Mouse (Mus musculus): ENCODE measurements at regions not wholly inside any gene's neighbourhood (a gene's known extent, or its start where the extent isn't known, plus 50 kb on each side); places are given as distances from the start of the nearest gene placed in this dataset.

DNA sequence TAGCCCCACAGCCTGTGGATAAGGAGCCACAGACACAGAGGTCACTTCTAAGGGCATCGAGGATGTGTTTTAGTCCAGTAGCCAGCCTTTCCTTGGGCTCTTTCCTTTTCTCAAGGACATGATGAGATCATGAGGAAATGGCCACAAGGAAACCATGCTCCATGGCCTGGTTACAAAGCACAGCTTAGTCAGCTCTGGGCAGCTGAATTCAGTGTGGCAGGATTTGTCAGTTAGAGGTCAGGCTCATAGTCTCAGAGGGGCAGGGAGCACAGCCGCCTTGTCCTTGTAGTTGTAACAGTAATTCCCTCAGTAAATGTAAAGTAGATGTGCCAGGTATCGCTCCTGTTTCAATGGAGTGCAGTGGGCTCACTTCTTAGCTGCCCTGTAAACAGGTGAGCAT is 111.7 kb upstream of the Vangl1 start:
- no peak for DNase-seq (ENCODE audit: extremely low read depth, low read depth)

DNA sequence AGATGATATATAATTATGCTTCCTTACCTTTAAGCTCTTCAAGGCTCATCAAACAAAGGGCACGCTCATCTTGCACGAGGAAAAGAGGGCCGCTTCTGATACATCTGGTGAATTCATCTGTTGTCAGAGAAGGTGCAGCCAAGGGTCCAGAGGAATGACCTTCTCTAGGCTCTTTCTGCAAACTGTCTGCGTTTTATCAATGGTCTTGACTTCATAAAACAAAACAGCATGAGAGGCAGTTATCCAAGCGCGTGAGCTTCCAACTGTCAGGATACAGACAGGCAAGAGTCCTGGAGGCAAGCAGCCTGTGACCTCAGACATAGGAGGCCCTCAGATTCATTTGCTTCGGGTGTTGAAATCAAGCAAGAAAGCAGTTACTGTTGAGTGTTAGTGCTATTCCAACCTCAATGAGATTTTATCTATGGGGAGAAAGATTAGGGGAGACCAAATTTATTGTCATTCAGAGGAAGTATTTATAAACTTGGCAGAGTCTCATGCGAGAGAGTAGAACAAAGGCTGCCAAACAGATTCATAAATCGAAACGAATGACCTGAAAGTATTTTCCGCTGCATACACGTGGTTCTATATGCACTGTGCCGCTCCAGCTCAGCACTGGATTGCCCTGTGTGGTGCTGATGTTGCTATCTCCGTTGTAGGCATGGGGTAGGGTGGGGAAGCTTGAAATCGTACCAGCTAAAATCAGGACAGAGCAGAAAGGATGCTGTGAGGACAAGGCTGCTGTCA is 107.2 kb upstream of the Vangl1 start:
- no peak for DNase-seq (ENCODE audit: extremely low read depth, low read depth)

DNA sequence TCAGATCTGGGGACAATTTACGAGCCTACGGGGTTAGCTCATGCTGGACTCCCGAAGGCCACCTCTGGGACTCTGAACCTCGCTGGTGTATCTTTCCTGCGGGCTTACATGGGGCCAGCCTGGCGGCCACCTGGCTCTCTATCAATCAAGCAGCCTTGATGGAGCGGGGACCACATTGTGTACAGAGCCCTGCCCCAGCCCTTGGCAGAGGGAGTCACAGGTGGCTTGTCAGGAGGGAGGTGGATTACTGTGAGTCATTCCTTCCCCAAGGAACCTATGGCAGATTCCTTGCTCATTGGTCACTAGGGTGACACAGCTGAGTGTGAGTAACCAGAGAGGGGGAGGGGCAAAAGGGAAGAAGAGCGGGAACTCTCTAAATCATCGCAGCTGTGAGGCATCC is 105.8 kb upstream of the Vangl1 start:
- DNase-seq (ENCODE audit: extremely low read depth, low read depth) = no peak

DNA sequence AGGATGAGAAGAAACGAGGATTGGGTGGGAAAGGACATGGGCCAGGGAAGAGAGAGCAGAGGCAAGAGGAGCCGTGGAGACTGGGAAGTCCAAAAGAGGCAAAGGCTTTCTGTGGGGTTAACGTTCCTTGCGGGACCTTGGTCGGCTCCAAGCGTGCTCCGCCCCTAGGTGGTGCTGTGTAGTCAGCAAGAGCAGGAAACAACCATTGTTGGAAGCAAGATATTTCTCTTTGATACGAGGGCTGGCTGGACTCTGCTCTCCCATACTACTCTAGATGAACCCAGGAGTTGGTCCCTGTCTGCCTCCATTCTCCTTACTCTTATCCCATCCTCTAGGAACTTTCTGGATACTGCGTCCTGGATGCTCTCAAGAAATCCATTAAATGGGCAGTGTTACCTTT is 105.3 kb upstream of the Vangl1 start:
- no peak for DNase-seq (ENCODE audit: extremely low read depth, low read depth)

DNA sequence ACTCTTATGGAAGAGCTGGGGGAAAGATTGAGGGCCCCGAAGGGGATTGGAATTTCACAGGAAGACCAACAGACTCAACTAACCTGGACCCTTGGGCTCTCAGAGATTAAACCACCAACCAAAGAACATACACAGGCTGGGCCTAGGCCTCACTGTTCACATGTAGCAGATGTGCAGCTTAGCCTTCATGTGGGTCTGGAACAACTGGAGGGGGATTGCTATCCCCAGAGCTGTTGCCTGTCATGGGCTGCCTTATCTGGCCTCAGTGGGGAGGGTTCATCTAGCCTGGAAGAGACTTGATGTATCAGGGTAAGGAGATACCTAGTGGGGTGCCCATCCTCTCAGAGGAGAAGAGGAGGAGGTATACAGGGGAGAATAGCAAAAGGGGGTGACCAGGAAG is 103.2 kb upstream of the Vangl1 start:
- DNase-seq (ENCODE audit: extremely low read depth, low read depth) = no peak

DNA sequence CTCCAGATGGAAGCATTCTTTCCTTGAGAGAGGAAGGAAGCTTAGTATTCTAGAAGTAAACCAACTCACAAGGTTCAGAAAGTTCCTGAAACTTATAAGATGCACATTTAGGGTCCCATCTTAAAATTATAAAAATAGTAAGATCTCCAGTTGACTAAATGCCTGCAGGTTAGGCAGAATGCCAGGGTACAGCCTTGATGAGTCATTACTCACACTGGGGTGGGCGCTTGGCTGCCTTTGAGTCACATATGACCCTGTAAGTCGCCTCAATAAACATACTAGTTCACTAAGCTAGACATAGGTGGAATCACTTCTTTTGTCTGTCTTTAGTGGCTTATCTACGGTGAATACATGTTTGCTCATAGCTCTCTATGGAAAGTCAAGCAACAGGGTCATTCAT is 87.9 kb upstream of the Vangl1 start:
- no peak for DNase-seq (ENCODE audit: extremely low read depth, low read depth)

DNA sequence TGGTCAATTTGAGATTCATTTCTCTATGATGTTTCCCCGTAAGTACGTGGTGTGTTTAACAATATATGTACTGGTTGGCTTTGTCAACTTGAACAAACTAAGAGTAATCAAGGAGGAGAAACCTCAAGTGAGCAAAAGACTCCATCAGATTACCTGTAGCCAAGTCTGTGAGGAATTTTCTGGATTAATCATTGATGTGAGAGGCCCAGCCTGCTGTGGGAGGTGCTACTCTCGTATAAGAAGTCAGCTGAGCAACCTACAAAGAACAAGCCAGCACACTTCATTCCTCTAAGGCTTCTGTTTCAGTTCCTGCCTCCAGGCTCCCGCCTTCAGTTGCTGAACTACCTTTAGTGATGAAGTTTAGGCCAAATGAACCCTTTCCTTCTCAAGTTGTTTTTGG is 77.5 kb upstream of the Vangl1 start:
- no peak for DNase-seq (ENCODE audit: extremely low read depth, low read depth)

DNA sequence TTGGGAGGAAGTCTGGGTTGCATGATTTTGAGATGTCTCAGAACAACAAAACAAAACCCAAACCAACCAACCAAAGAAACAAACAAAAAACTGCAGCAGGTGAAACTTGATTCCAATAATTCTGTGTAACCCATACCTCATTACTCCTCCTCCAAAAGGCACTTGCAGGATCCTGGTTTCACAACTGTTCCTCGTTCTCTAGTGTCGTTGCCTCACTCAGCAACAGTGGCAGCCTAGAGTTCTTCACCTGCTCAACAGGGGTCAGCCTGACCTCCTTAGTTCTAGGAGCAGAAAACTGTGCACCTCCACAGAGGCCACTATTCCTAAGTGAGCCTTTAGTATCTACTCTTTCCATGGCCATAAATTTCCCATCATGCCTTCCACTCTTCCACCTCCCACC is 72.3 kb upstream of the Vangl1 start:
- DNase-seq (ENCODE audit: extremely low read depth, low read depth) = no peak

DNA sequence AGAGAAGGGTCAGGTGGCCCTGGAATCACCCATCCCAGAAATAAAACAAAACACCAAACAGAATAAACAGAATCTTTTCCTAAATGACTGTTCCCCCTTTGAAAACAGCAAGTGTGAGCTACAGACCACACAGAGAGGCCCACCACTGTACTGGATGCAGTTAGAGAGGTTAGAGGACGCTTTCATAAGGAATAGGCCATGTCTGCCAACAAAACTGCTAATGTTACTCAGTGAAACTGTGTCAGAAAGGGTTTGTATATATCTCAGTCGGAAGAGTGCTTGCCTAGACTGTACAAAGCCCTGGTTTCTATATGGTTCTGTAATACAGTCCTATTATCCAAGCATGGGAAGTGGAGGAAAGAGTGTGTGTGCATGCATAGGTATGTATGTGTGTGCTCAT is 71.8 kb upstream of the Vangl1 start:
- no peak for DNase-seq (ENCODE audit: extremely low read depth, low read depth)

DNA sequence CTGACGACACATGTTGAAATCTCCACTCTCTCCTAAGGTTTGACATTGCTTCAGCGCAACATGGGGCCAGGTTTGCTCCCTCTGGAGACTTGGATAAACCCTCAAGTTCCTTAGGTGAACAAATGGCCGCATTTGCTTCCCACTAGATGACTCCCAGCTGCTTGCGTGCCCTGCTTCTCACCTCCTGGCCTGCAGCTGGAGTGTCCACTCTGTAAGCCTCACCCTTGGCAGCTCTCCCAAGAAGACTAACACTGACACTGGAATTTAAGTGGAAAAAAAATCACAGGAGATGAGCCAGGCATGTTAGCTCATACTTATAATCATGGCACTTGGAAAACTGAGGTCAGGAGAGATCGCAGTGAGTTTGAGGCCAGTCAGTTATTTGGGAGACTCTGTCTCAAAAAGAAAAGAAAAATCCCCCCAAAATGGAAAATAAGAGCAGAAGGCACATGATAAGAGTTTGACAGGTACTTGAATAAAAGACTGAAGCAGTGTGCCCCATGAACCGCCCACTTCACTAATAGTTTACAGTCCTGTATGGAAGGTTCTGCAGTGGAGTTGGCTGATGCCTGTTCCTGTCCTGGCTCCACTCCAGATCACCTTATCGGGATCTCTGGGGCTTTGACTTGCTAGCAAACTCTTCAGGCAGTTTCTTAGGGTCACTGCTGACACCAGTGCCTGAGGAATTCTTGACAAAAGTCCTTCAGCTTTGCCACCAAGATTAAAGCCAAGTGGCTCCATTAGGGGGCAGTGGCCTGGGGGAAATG is 70.9 kb upstream of the Vangl1 start:
- no peak for DNase-seq (ENCODE audit: extremely low read depth, low read depth)

DNA sequence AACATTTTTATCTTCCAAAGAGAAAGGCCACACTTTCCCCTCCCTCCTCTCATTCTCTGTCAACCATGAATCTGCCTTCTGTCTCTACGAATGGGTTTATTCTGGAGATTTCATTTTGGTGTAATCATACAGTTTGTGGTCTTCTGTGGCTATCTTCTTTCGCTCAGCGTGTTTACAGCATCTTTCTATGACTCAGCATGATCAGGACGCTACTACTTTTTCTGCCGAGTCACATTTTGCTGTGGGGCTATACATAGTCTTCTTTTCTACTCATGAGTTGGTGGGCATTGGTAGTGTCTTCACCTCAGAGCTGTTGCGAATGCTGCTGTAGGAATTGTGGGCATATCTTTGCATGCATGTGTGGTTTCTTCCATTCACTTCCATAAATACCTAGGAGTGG is 66.3 kb upstream of the Vangl1 start:
- peak; percentile 9 for DNase-seq (ENCODE audit: extremely low read depth, low read depth)

DNA sequence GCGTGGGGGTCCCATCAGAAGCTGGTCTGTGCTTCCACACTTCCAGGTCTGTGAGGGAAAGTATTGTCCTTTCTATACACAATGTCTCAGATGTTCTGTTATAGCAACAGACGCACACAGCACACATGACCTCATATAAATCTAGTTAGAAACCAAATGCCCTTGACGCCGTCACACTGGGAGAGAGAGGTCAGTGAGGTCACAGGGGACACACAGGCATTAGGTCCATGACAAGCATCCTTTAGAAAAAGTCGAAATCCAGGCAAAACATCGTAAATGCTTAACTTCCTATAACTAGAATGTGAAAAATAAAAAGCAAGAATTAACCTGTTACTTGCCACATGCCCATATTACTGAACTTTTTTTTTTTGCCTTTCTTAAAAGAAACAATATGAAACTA is 65.8 kb upstream of the Vangl1 start:
- DNase-seq (ENCODE audit: extremely low read depth, low read depth) = no peak

DNA sequence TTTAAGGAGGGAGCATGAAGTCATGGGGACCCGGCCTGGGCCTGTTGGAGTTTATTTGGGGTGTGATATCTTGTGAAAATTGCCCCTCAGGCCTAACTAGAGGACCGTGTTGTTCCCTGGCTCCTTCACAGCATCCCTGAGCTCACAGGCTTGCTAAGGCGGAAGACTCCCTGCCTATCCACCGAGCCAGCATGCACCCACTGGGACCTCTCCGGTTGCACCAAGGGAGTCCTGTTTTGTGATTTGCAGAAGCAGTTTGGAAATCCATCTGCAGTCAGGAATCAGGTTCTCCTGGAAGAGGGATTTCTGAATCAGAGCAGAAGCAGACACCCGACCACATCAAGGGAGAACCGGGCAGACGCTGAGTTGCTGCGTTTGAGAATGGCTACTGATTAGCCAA is 61.6 kb upstream of the Vangl1 start:
- DNase-seq (ENCODE audit: extremely low read depth, low read depth) = no peak

DNA sequence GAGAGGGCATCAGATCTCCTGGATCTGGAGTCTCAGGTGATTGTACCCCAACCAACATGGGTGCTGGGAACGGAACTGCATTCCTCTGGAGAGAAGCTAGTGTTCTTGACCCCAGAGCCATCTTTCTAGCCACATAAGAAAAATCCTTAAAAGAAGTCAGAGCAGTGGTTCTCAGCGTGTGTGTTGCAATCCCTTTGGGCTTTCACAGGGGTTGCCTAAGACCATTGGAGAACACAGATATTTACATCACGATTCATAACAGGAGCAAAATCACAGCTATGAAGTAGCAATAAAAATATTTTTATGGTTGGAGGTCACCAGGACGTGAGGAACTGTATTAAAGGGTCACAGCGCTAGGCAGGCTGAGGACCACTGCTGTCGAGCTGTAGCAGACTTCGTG is 60.7 kb upstream of the Vangl1 start:
- no peak for DNase-seq (ENCODE audit: extremely low read depth, low read depth)

DNA sequence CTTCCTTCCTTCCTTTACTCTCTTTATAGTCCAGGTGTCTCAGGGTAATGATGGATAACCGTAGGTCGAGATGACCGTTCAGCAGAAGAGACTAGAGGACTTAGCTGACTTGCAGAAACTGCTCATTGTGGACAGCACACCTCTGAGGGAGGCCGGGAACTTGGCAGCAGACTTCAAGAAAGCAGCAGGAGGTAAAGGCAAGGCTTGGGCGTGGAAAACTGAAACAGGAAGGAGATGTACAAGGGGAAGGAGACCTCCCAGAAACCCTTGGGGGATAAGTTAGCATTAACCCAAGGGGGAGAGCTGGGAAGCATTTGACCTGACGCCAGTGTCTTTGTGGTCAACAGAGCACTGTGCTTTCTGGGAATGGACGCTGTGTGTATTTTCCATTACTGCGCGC is 58.8 kb upstream of the Vangl1 start:
- DNase-seq (ENCODE audit: extremely low read depth, low read depth) = no peak

DNA sequence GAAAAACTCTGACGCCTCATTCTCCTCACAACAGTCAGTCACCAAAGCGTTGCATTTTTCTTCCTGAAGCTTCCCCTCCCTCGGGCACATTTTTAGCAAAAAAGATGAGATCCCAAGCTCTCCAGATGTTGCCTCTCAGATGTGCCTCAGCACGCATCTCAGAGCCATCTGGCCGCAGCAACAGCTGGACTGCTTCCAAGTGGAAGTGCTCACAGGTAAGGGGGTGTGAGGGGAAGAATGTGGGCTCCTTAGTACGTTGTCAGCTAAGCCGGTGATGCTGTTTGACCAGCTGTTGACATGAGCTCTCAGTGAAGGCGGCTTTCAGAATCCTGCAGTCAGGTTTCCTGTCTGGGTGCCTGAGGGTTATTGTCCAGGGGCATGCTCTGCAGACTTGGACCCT is 58.2 kb upstream of the Vangl1 start:
- no peak for DNase-seq (ENCODE audit: extremely low read depth, low read depth)

DNA sequence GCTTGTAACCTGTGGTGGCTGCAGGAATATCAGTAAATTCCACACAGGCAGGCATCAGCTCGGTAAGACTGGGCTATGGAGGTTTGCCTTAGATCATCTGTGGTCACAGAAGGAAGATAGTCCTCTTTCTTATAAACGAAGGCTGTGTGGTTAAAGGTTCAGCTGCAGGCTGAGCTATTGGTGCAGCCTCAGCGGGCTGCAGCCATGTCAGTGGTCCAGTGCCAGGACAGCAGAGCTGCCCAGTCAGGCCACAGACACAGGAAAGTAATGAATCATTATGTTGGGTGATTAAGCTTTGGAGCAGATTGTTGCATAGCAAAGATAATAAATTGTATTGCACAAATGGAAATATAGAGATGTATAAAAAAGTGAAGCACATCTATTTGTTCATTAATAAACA is 57.0 kb upstream of the Vangl1 start:
- no peak for DNase-seq (ENCODE audit: extremely low read depth, low read depth)

Measured in MEL-GATA-1-ER (cell line).